Mouse (Mus musculus): ENCODE measurements at regions not wholly inside any gene's neighbourhood (a gene's known extent, or its start where the extent isn't known, plus 50 kb on each side); places are given as distances from the start of the nearest gene placed in this dataset.

- no peaks in the 10 kb centered on the region for H3K27me3 ChIP-seq (ENCODE audit: control insufficient read depth, insufficient read depth, low read length)
- 56% methylated on average over 4 of the region's 4 CpGs for WGBS
- no peaks in the 10 kb centered on the region for H3K4me1 ChIP-seq (ENCODE audit: control insufficient read depth, insufficient read depth, insufficient read length, low read length)
- TF ChIP-seq POLR2A (IDR thresholded peaks at IDR 0.05; ENCODE audit: low read depth, low read length) (no peak), CTCF (IDR thresholded peaks at IDR 0.05; ENCODE audit: extremely low read depth, insufficient read length, insufficient replicate concordance, low read depth, low read length) (no peak)
- no peak overlapping the region for H3K27ac ChIP-seq (ENCODE audit: insufficient read depth, low read depth, low read length)
- H3K4me3 ChIP-seq (ENCODE audit: low read depth, low read length) = no peak overlapping the region
- no peaks in the 10 kb centered on the region for H3K36me3 ChIP-seq (ENCODE audit: control insufficient read depth, insufficient read depth, low read length)
Observed at GRCm38 (mm10) chr7:137913551-137914105, 476.2 kb downstream of the Glrx3 start.

- Histone ChIP-seq H3K27me3 (ENCODE audit: control insufficient read depth, insufficient read depth, low read length) (no peaks in the 10 kb centered on the region), H3K36me3 (ENCODE audit: control insufficient read depth, insufficient read depth, low read length) (no peaks in the 10 kb centered on the region), H3K4me1 (ENCODE audit: control insufficient read depth, insufficient read depth, insufficient read length, low read length) (no peaks in the 10 kb centered on the region), H3K4me3 (ENCODE audit: low read depth, low read length) (no peak overlapping the region), H3K27ac (ENCODE audit: insufficient read depth, low read depth, low read length) (no peak overlapping the region)
- 81% methylated on average over 5 of the region's 5 CpGs for WGBS
- TF ChIP-seq POLR2A (IDR thresholded peaks at IDR 0.05; ENCODE audit: low read depth, low read length) = no peak
- no peak for TF ChIP-seq CTCF (IDR thresholded peaks at IDR 0.05; ENCODE audit: extremely low read depth, insufficient read length, insufficient replicate concordance, low read depth, low read length)
Observed at GRCm38 (mm10) chr7:137914506-137914905, 477.1 kb downstream of the Glrx3 start.

GRCm38 (mm10) chr7:137916351-137916750 is 478.9 kb downstream of the Glrx3 start:
- Histone ChIP-seq H3K4me1 (ENCODE audit: control insufficient read depth, insufficient read depth, insufficient read length, low read length) (no peaks in the 10 kb centered on the region), H3K27ac (ENCODE audit: insufficient read depth, low read depth, low read length) (no peak overlapping the region), H3K4me3 (ENCODE audit: low read depth, low read length) (no peak overlapping the region), H3K27me3 (ENCODE audit: control insufficient read depth, insufficient read depth, low read length) (no peaks in the 10 kb centered on the region), H3K36me3 (ENCODE audit: control insufficient read depth, insufficient read depth, low read length) (no peaks in the 10 kb centered on the region)
- no peak for TF ChIP-seq POLR2A (IDR thresholded peaks at IDR 0.05; ENCODE audit: low read depth, low read length)
- TF ChIP-seq CTCF (IDR thresholded peaks at IDR 0.05; ENCODE audit: extremely low read depth, insufficient read length, insufficient replicate concordance, low read depth, low read length) = no peak
- WGBS = 67% methylated on average over 1 of the region's 1 CpGs

GRCm38 (mm10) chr7:137924464-137925167 is 472.9 kb downstream of the Tcerg1l start:
- Histone ChIP-seq H3K4me3 (ENCODE audit: low read depth, low read length) (no peak overlapping the region), H3K27me3 (ENCODE audit: control insufficient read depth, insufficient read depth, low read length) (no peaks in the 10 kb centered on the region), H3K36me3 (ENCODE audit: control insufficient read depth, insufficient read depth, low read length) (no peaks in the 10 kb centered on the region), H3K27ac (ENCODE audit: insufficient read depth, low read depth, low read length) (no peak overlapping the region), H3K4me1 (ENCODE audit: control insufficient read depth, insufficient read depth, insufficient read length, low read length) (no peaks in the 10 kb centered on the region)
- 32% methylated on average over 7 of the region's 7 CpGs for WGBS
- no peak for TF ChIP-seq POLR2A (IDR thresholded peaks at IDR 0.05; ENCODE audit: low read depth, low read length)

GRCm38 (mm10) chr7:137925656-137926055 is 471.9 kb downstream of the Tcerg1l start:
- 69% methylated on average over 3 of the region's 3 CpGs for WGBS
- no peak for TF ChIP-seq POLR2A (IDR thresholded peaks at IDR 0.05; ENCODE audit: low read depth, low read length)
- no peak for TF ChIP-seq CTCF (IDR thresholded peaks at IDR 0.05; ENCODE audit: extremely low read depth, insufficient read length, insufficient replicate concordance, low read depth, low read length)
- H3K4me1 ChIP-seq (ENCODE audit: control insufficient read depth, insufficient read depth, insufficient read length, low read length) = no peaks in the 10 kb centered on the region

GRCm38 (mm10) chr7:137927371-137927770 is 470.2 kb downstream of the Tcerg1l start:
- H3K27ac ChIP-seq (ENCODE audit: insufficient read depth, low read depth, low read length) = no peak overlapping the region
- no peaks in the 10 kb centered on the region for H3K27me3 ChIP-seq (ENCODE audit: control insufficient read depth, insufficient read depth, low read length)
- no peak overlapping the region for H3K4me3 ChIP-seq (ENCODE audit: low read depth, low read length)
- 67% methylated on average over 8 of the region's 8 CpGs for WGBS
- H3K4me1 ChIP-seq (ENCODE audit: control insufficient read depth, insufficient read depth, insufficient read length, low read length) = no peaks in the 10 kb centered on the region
- H3K36me3 ChIP-seq (ENCODE audit: control insufficient read depth, insufficient read depth, low read length) = no peaks in the 10 kb centered on the region
- TF ChIP-seq POLR2A (IDR thresholded peaks at IDR 0.05; ENCODE audit: low read depth, low read length) = no peak
- TF ChIP-seq CTCF (IDR thresholded peaks at IDR 0.05; ENCODE audit: extremely low read depth, insufficient read length, insufficient replicate concordance, low read depth, low read length) = no peak

More at GRCm38 (mm10) chr7:137925656-137926055, 471.9 kb downstream of the Tcerg1l start:
- H3K36me3 ChIP-seq (ENCODE audit: control insufficient read depth, insufficient read depth, low read length) = no peaks in the 10 kb centered on the region
- no peak overlapping the region for H3K4me3 ChIP-seq (ENCODE audit: low read depth, low read length)
- no peak overlapping the region for H3K27ac ChIP-seq (ENCODE audit: insufficient read depth, low read depth, low read length)
- no peaks in the 10 kb centered on the region for H3K27me3 ChIP-seq (ENCODE audit: control insufficient read depth, insufficient read depth, low read length)

- 30% methylated on average over 7 of the region's 7 CpGs for WGBS
- Histone ChIP-seq H3K27ac (ENCODE audit: insufficient read depth, low read depth, low read length) (no peak overlapping the region), H3K4me3 (ENCODE audit: low read depth, low read length) (no peak overlapping the region), H3K27me3 (ENCODE audit: control insufficient read depth, insufficient read depth, low read length) (no peaks in the 10 kb centered on the region), H3K4me1 (ENCODE audit: control insufficient read depth, insufficient read depth, insufficient read length, low read length) (no peaks in the 10 kb centered on the region), H3K36me3 (ENCODE audit: control insufficient read depth, insufficient read depth, low read length) (no peaks in the 10 kb centered on the region)
- TF ChIP-seq CTCF (IDR thresholded peaks at IDR 0.05; ENCODE audit: extremely low read depth, insufficient read length, insufficient replicate concordance, low read depth, low read length) (no peak), POLR2A (IDR thresholded peaks at IDR 0.05; ENCODE audit: low read depth, low read length) (no peak)
Observed at GRCm38 (mm10) chr7:137930200-137930599, 467.3 kb downstream of the Tcerg1l start.

Measured in small intestine, adult 2 months (tissue).